Mouse (Mus musculus) WW6 (cell line): ENCODE results near the gene Bloc1s5.
A peak's percentile ranks its signal among the peaks of the same experiment; 100 is the strongest.
"Not testable (repeated sequence)": the region's sequence is repeated elsewhere in the genome, so short reads cannot be mapped to it uniquely, and the experiment has no call there.

Source experiments
- DNase-seq: peaks from one replicate; pipeline ENCODE4 v3.0.0-alpha.2; 2013; ENCODE audit warnings: low read depth, low spot score

The Bloc1s5 gene

GRCm38 (mm10) chr13:38618001-38618630 lies 16.8 kb downstream of the Bloc1s5 start:
- not testable (repeated sequence) for DNase-seq

- no peak for DNase-seq
Measured at GRCm38 (mm10) chr13:38616887-38617286, 18.0 kb downstream of the Bloc1s5 start.

- DNase-seq: no peak
Measured at GRCm38 (mm10) chr13:38615656-38616055, 19.3 kb downstream of the Bloc1s5 start.

- no peak for DNase-seq
Measured at GRCm38 (mm10) chr13:38614298-38614697, 20.6 kb downstream of the Bloc1s5 start.

DNA sequence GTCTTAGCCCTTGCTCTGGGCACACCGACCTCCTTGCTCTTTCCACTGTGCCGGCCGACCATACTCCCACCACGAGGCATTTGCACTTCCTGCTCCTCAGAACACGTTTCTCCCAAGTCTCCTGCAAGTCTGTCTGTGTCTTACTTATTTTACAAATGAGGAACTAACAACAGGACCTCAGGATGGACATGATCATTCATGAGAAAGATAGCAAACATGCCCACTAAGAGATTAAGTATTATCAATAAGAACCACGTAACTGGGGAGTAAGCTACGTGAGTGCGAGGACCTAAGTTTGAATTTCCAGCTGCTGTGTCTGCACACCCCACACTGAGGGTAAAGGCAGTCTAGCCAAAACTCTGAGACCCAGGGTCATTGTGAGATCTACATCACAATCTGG lies 21.3 kb downstream of the Bloc1s5 start:
- no peak for DNase-seq

DNA sequence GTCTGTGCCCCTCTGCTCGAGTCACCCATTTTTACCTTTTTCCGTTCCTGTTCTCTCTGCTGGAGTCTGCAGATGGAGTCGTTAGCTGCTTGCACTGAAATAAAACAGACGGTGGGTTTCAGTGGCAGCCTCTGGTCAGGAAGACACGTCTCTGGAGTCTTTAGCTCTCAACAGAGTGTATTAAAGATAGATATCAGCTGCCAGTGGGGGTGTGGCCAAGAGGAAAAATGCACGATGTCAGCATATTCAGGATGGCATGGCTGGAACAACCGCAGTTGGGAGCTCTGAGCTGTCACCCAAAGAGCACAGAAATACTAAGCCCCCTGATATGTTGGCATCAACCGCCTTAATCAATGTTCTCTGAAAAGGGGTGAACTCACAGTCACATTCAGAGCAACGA lies 22.3 kb downstream of the Bloc1s5 start:
- DNase-seq: no peak

DNA sequence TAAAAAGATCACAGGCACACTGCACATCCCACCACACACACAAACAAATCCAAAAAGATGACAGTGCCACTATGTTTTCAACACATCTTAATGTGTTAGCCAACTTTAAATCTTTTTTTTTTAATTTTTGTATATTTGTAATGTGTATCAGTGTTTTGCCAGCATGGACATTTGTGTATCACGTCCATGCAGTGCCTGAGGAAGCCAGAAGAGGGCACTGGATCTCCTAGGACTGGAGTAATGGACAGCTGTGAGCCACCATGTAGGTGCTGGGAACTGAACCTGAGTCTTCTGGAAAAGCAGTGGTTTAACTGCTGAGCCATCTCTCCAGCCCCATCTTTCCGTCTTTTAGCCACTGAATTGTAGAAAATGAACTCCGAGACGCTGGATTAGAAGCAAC lies 22.7 kb downstream of the Bloc1s5 start:
- DNase-seq: no peak

DNA sequence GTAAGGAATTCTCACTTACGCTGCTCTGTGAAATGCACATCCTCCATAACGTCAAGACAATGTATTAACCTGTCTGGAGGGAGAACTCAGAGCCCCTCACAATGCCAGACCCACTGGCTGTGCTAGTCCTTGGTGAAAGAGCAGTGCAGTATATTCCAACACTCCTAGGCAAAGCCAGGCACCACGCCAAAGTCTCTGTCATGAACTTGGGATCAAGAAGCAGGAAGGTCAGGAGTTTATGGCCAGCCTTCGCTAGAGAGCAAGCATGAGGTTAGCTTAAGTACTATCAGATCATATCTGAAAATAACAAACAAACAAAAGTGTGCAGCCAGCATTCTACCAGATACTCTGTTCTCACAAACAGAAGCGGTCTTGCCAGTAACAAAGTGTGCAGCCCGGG lies 24.6 kb downstream of the Bloc1s5 start:
- DNase-seq: no peak

DNA sequence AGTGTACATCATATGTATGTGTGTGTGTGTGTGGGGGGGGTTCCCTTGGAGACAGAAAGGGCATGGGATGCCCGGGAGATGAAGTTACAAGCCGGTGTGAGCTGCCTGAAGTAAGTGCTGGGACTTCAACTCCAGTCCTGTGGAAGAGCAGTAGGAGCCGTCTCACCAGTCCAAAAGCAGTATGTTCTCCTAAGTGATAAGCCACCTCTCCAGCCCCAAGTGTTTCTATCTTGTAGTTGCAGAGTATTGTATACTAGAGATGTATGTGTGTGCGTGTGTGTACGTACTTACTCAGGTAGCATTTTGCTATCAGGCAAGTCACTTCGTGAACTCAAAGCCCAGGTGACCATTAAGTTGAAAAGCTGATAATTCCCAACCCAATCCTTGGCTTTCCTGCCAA lies 27.8 kb downstream of the Bloc1s5 start:
- DNase-seq: no peak

- no peak for DNase-seq
Measured at GRCm38 (mm10) chr13:38605353-38605752, 29.6 kb downstream of the Bloc1s5 start.

GRCm38 (mm10) chr13:38602966-38603365 lies 31.9 kb downstream of the Bloc1s5 start:
- no peak for DNase-seq

GRCm38 (mm10) chr13:38602243-38602832 lies 32.6 kb downstream of the Bloc1s5 start:
- no peak for DNase-seq

- DNase-seq: no peak
Measured at GRCm38 (mm10) chr13:38600811-38601210, 34.1 kb downstream of the Bloc1s5 start.

- no peak for DNase-seq
Measured at GRCm38 (mm10) chr13:38597076-38597475, 37.8 kb downstream of the Bloc1s5 start.

GRCm38 (mm10) chr13:38596461-38596860 lies 38.4 kb downstream of the Bloc1s5 start:
- no peak for DNase-seq

- DNase-seq: no peak
Measured at GRCm38 (mm10) chr13:38593114-38593513, 41.8 kb downstream of the Bloc1s5 start.

GRCm38 (mm10) chr13:38587350-38587749 lies 47.6 kb downstream of the Bloc1s5 start:
- no peak for DNase-seq

GRCm38 (mm10) chr13:38586451-38586850 lies 48.5 kb downstream of the Bloc1s5 start:
- DNase-seq: no peak

DNA sequence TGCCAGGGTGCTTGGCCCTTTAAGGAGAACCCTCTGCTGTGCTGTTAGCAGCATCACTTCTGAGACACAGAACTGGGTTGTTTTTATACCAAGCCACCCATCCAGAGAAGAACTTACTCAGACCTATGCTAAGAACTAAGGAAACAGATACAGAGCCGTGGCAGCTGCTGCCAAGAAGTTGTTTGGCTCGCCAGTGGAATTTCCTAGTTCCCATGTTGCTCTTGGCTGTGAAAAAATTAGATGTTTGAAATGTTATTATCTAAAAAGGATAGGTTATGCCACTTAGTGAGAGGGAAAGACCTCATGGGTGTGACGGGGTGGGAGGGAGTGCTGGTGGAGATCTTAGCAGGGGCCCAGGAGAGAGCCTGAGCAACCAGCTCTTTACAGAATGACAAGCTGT lies 52.1 kb downstream of the Bloc1s5 start:
- DNase-seq: no peak

DNA sequence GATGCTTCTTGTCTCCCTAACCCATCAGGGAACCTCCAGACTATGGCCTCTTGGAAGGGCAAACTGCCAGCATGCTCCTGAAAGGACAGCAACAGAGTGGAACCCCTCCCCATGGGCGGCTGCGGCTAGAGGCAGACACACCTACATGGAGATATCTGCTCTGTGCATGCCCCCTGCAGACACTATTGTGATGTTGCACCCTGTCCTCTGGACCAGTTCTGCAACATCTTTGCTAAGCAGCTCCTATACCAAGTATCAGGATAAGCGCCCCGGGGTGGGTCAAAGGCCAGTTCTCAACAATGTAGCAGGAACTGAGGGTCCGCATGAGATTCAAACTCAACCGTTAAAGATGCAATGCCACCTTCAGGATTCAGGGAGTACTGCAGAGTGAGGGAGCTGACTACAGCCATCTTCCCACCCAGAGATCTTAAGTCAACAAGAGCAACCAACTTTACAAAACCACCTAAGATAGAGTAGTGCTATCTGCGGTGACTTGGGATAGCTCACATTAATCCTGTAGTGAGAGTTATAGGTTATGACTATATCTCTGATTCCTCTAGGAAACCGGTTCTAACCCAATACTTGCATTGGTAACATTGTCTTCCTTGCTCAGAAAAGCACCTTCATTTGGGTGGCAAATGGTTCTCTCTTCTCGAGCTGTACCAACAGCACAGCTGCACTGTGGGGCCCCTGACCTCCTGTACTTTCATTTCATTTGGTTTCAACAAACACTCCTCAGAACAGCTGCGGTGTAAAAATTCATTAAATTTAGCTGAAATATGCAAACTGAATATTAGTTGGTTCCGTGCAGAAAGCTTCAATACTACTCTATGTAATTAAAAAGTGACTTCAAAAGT lies 54.1 kb downstream of the Bloc1s5 start:
- peak; percentile 29 for DNase-seq

DNA sequence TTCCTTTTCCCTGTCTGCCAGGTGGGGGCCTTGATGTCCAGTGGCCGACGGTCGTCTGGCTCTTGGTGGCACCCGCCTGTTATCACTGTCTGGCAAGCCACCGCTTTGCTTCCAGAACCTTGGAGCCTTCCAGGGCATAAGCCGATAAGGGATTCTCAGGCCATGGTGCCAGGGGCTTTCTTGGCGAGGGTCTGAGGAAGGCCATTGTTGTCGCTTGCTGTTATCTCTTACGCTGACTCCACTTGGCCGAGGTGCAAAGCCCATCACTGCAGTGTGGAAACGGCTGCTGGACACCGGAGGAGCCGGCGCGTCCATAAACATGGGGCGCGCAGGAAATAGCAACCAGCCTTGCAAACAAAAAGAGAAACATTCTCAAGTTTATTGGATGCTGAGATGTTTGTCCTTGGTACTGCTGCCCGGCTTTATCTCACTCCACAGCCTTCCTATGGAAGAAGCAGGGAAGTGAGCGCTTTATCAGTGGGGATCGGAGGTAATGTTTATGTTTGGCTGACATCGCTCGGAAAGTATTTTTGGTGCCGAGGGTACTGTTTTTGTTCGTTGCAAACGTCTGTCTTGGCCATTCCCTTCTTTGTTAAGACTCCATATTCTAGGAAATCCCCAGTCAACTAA lies 54.8 kb downstream of the Bloc1s5 start:
- no peak for DNase-seq

DNA sequence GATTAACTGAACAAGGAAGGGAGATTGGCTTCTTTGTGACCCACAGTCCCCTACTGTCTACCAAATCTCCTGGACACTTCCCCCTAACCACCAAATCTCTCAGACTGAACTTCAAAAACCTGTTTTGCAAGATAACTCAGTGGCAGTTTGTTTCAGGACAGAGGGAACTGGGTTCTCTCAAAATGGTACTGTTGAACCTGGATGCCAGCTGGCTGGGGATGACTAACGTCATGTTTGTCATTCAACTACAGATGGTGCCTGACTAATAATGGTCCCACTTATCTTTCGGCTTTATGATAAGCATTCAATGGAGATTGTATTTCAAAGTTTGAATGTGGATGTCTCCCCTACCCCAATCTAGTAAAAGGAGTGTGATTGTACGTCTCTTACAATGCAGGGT lies 60.2 kb downstream of the Bloc1s5 start:
- DNase-seq: no peak
